Mouse (Mus musculus) embryonic facial prominence, embryonic 13.5 days (tissue): ENCODE results near the gene Slc38a6. TPM values are rescaled to one million over a fixed set of nuclear protein-coding genes. Genes with fewer than 3 reads are reported as not detected.

Experiments used
- ATAC-seq: fragments of 200-750 bp; cut with Nextera tagmentation; 2 replicates; pipeline ENCODE4 v1.8.0; 2017; ENCODE audit warnings: low read depth; ENCODE audit not compliant: insufficient number of reproducible peaks, insufficient read depth, low FRiP score, low TSS enrichment
- H3K27ac ChIP-seq: fragments of 300-500 bp; sonication (generic); 2 replicates; pipeline ENCODE4 v1.5.1; 2015; ENCODE audit warnings: moderate library complexity, mild to moderate bottlenecking, inconsistent platforms
- H3K27me3 ChIP-seq: fragments of 300-500 bp; sonication (generic); 2 replicates; pipeline ENCODE4 v1.6.1; 2015; ENCODE audit warnings: mild to moderate bottlenecking, inconsistent platforms
- H3K36me3 ChIP-seq: fragments of 300-500 bp; sonication (generic); 2 replicates; pipeline ENCODE4 v1.6.1; 2015; ENCODE audit warnings: mild to moderate bottlenecking, inconsistent platforms
- H3K4me1 ChIP-seq: fragments of 300-500 bp; sonication (generic); 2 replicates; pipeline ENCODE4 v1.6.1; 2015; ENCODE audit warnings: inconsistent platforms
- H3K4me2 ChIP-seq: fragments of 300-500 bp; sonication (generic); 2 replicates; pipeline ENCODE4 v1.6.1; 2015; ENCODE audit warnings: moderate library complexity, mild to moderate bottlenecking, inconsistent platforms
- H3K4me3 ChIP-seq: fragments of 300-500 bp; sonication (generic); 2 replicates; pipeline ENCODE4 v1.5.1; 2015; ENCODE audit warnings: mild to moderate bottlenecking, inconsistent platforms
- H3K9ac ChIP-seq: fragments of 300-500 bp; sonication (generic); 2 replicates; pipeline ENCODE4 v1.6.1; 2015; ENCODE audit warnings: mild to moderate bottlenecking, inconsistent platforms
- H3K9me3 ChIP-seq: fragments of 300-500 bp; sonication (generic); 2 replicates; pipeline ENCODE4 v1.6.1; 2016; ENCODE audit warnings: inconsistent platforms
- WGBS: fragments of 180-500 bp; shearing (Covaris S2); methylation state at CpG from one replicate; pipeline ENCODE4 v1.1.7; 2015; ENCODE audit warnings: mixed read lengths; 5-methylcytosine and 5-hydroxymethylcytosine counted together
- polyA plus RNA-seq: library from polyadenylated mRNA; unstranded; fragments of >200 nt; fragmentation: Nextera tagmentation; extraction: Ambion mirVana; gene quantifications from 2 replicates; pipeline ENCODE4 v1.2.1, GENCODE M21; 2015

Gene Slc38a6
- polyA plus RNA-seq, 1 experiment from 2014 or later, result 13.7 TPM

DNA sequence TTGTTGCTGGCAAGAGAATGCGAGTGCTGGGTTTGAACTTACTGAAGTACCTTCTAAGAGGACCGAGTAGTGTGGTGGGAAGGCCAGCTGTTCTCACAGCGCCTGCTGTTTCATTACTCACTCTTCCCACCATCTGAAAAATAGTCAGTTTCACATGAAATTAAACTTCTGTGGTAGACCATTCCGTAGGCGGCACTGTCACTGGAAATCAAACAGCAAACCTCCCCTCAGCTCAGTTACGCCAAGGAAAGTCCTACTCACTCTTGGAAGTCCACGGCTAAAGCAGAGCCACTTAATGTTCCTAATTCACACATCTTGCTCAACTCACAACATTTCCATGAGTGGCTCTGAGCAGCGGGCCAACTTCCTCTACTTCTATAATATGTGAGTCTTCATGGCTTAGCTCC, 37.6 kb downstream of the Slc38a6 start:
- H3K4me2 ChIP-seq, result no peak overlapping the region
- peaks cover 30% of the 10 kb centered on the region for H3K4me1 ChIP-seq
- H3K27me3 ChIP-seq, result no peaks in the 10 kb centered on the region; the same call in 1 of the 2 replicates
- H3K9me3 ChIP-seq, result no peaks in the 10 kb centered on the region
- H3K9ac ChIP-seq, result no peak overlapping the region
- ATAC-seq, result no peak
- H3K27ac ChIP-seq, result no peak overlapping the region
- H3K4me3 ChIP-seq, result no peak overlapping the region
- H3K36me3 ChIP-seq, result no peaks in the 10 kb centered on the region
- 89% methylated on average over 8 of the region's 8 CpGs for WGBS

DNA sequence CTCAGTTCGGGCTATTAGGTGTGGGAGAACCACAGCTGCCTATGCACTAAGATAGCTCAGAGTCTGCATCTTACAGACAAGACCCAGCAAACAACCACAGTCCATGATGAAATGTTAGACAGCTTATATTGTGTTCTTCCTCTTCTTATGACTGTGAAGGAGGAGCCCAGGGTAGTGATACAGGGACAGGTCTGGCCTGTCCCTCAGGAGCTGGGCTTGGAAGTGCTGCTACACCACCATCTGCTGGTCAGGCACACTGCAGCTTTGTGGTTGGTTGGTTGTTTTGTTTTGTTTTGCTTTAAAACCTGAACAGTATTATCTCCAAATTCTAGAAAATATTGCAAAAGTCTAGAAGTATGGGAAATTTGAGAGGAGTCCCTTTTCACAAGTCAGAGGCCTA, 38.2 kb downstream of the Slc38a6 start:
- Histone ChIP-seq H3K36me3 (no peaks in the 10 kb centered on the region), H3K27me3 (no peaks in the 10 kb centered on the region; the same call in 1 of the 2 replicates), H3K4me1 (peaks cover 30% of the 10 kb centered on the region), H3K9ac (no peak overlapping the region), H3K27ac (no peak overlapping the region), H3K9me3 (no peaks in the 10 kb centered on the region), H3K4me3 (no peak overlapping the region), H3K4me2 (no peak overlapping the region)
- ATAC-seq, result no peak
- 93% methylated on average over 1 of the region's 1 CpGs for WGBS

DNA sequence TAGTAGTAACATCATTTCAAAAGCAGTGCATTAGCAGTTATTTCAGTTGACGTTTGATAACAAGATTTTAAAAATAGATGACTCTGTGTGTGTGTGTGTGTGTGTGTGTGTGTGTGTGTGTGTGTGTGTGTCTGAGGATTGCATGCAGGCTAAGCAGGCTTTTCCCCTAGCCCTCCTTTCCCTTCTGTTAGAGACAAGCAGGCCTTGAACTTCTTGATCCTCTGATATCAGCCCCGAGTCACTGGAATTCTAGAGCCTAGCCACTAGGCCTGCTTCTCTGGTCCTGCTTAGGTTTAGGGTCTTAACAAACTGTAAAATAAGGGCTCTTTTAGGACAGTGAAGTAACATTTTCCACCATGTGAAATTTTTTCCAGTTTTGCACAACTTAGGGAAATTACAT, 38.6 kb downstream of the Slc38a6 start:
- WGBS, result 48% methylated on average over 2 of the region's 2 CpGs
- H3K27ac ChIP-seq, result peak overlapping the region; percentile 16; the same call in 1 of the 2 replicates

DNA sequence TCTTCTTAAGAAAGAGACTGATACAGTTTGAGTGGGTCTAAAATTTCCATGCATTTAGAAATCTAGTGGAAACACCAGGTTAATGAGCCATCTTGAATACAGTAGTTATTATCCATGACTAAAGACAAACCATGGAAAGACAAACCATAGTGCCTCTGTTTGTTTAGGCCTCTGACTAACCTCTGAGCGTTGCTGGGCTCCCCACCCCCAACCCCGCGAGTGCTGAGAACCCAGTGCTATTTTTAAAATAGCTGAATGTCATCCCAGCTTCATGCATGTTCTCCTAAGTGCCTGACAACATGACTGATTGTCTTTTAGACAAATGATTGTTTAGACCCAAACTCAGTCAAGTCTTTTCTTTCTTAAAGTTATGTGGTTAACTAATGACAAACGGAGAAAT, 39.0 kb downstream of the Slc38a6 start:
- H3K27ac ChIP-seq, result no peak overlapping the region
- no peak for ATAC-seq
- 32% methylated on average over 4 of the region's 4 CpGs for WGBS
- H3K4me2 ChIP-seq, result no peak overlapping the region
- H3K27me3 ChIP-seq, result peaks cover 2% of the 10 kb centered on the region; the same call in 1 of the 2 replicates
- H3K36me3 ChIP-seq, result no peaks in the 10 kb centered on the region
- no peak overlapping the region for H3K9ac ChIP-seq
- H3K4me3 ChIP-seq, result no peak overlapping the region
- H3K4me1 ChIP-seq, result peaks cover 30% of the 10 kb centered on the region
- no peaks in the 10 kb centered on the region for H3K9me3 ChIP-seq

More for the DNA sequence above, 38.6 kb downstream of the Slc38a6 start:
- Histone ChIP-seq H3K4me1 (peaks cover 30% of the 10 kb centered on the region), H3K27me3 (peaks cover 2% of the 10 kb centered on the region; the same call in 1 of the 2 replicates), H3K9ac (no peak overlapping the region), H3K4me3 (no peak overlapping the region), H3K9me3 (no peaks in the 10 kb centered on the region), H3K4me2 (no peak overlapping the region), H3K36me3 (no peaks in the 10 kb centered on the region)
- no peak for ATAC-seq

DNA sequence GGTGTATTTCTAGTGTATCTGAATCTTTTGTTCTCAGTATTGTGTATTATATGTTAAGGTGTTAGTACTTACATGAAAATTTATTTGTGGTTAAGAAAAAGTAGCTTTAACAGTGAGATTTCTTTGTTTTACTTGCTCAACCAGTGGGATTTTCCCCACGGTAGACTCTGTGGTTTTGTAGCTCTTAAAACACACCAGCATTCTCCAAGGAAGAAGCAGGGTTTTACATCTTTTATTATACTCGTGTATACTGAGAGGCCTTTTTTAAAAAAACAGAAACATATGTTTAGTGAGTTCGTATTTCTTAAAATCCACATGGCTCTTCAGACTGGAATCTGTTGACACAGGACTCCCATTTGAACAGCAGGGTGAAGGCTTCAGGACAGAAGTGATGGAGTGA, 40.8 kb downstream of the Slc38a6 start:
- peak overlapping the region; percentile 35 for H3K27ac ChIP-seq
- WGBS, result 14% methylated on average over 3 of the region's 3 CpGs

DNA sequence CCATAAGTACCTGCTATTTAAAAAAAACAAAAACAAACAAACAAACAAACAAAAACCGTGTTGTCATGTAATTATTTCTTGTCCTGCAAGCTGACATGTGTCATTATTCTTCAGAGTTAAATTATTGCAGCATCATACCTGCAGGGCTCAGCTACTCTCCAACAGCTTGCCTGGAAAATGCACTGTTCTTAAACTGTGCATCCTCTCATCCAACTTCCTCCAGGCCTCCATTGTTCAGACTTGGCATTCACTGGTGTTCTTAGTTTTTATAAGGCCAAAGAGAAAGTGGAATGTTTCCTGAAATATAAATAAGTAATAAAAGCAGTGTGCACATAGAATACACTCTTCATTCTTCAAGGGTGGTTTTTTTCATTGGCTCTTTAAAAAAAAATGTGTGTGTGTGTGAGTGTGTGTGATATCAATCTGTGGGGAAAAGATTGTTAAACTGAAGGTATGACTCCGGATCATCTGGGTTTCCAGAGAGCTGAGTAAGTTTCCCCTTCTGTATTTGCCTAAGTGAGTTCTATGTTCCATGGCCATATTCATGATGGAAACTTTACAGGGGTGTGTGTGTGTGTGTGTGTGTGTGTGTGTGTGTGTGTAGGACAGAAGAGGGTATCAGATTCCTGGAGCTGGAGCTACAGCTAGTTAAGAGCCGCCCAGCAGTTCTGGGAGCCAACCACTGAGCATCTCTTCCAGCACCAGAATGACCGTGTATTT, 42.0 kb downstream of the Slc38a6 start:
- H3K4me3 ChIP-seq, result no peak overlapping the region
- H3K9me3 ChIP-seq, result no peaks in the 10 kb centered on the region
- H3K27ac ChIP-seq, result no peak overlapping the region
- H3K27me3 ChIP-seq, result peaks cover 5% of the 10 kb centered on the region; the same call in 1 of the 2 replicates
- H3K9ac ChIP-seq, result no peak overlapping the region
- H3K36me3 ChIP-seq, result no peaks in the 10 kb centered on the region
- 69% methylated on average over 4 of the region's 4 CpGs for WGBS
- no peak overlapping the region for H3K4me2 ChIP-seq
- no peak for ATAC-seq
- H3K4me1 ChIP-seq, result peaks cover 40% of the 10 kb centered on the region

More for the DNA sequence above, 40.8 kb downstream of the Slc38a6 start:
- ATAC-seq, result no peak
- no peak overlapping the region for H3K9ac ChIP-seq
- no peak overlapping the region for H3K4me2 ChIP-seq
- H3K27me3 ChIP-seq, result peaks cover 5% of the 10 kb centered on the region; the same call in 1 of the 2 replicates
- H3K9me3 ChIP-seq, result no peaks in the 10 kb centered on the region
- peaks cover 37% of the 10 kb centered on the region for H3K4me1 ChIP-seq
- no peak overlapping the region for H3K4me3 ChIP-seq
- no peaks in the 10 kb centered on the region for H3K36me3 ChIP-seq

DNA sequence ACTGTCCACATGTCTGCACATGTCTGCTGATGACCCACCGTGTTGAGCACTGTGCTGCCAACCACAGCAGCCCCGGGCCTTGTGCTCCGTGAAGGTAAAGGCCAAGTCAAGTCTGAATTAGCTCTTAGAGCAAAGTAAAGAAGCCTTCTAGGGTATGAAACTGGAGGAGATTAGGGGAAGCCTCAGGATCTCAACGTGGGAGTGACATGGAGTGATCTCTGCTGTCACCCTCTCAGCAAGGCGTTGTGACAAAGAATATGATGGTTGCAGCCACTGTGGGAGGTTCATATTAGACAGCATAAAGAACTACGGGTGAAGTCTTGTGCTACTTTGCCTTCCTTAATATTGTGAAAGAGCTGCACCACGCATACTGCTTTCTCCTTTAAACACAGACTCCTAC, 43.7 kb downstream of the Slc38a6 start:
- ATAC-seq, result no peak
- Histone ChIP-seq H3K9me3 (no peaks in the 10 kb centered on the region), H3K4me3 (no peak overlapping the region), H3K9ac (no peak overlapping the region), H3K27ac (no peak overlapping the region), H3K4me2 (no peak overlapping the region), H3K36me3 (no peaks in the 10 kb centered on the region), H3K27me3 (0 out of 2 replicates have a peak, but pooled peaks cover 8% of the 10 kb centered on the region), H3K4me1 (peaks cover 44% of the 10 kb centered on the region)
- 63% methylated on average over 7 of the region's 7 CpGs for WGBS

DNA sequence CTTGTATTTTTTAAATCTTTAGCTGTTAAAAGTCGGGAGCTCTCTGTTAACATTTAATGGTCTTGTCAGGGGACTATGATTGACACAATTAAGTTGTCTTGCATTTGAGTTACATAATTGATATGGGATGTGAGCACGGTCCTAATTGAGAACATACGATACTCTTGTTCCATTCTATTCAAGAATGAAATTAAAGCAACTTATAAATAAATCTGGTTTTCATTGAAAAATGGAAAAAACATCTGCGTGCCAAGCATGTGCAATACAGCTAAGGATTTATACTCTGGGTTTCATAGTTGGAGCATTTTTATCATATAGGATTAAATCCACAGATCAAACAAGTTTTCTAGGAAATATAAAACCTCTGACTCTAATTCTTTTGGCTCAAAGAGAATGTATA, 46.1 kb downstream of the Slc38a6 start:
- no peaks in the 10 kb centered on the region for H3K36me3 ChIP-seq
- H3K4me2 ChIP-seq, result no peak overlapping the region
- H3K27me3 ChIP-seq, result peaks cover 10% of the 10 kb centered on the region; the same call in 1 of the 2 replicates
- H3K9ac ChIP-seq, result no peak overlapping the region
- 0 out of 2 replicates have a peak, but pooled peaks have one; percentile 37 for ATAC-seq
- no peak overlapping the region for H3K27ac ChIP-seq
- H3K4me1 ChIP-seq, result peaks cover 30% of the 10 kb centered on the region
- H3K4me3 ChIP-seq, result no peak overlapping the region
- 16% methylated on average over 4 of the region's 4 CpGs for WGBS
- H3K9me3 ChIP-seq, result no peaks in the 10 kb centered on the region

DNA sequence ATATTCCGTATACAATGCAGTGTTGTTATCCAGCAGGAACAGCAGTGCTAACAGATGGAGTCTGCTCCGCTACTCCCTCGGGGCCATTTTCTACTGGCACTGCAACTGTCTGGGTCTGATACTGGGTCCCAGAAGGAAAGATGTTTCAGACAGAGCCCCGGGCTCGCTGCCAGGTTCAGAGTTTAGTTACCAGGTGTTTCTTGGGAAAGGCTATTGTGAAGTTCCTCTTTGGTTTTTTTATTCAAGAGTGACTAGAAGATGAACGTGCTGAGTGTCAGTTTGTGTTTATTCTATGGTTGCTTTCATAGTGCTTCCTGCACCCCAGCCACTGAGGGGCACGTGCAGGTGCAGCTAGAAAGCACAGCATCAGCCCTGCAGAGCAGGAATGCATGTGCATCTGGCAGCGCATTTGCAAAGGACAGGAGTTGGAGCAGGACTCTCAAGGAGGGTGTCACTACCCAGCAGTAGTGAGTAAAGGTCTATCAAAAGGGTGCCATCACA, 47.5 kb downstream of the Slc38a6 start:
- Histone ChIP-seq H3K27me3 (peaks cover 10% of the 10 kb centered on the region; the same call in 1 of the 2 replicates), H3K9me3 (no peaks in the 10 kb centered on the region), H3K4me2 (peak overlapping the region; percentile 17; the same call in 1 of the 2 replicates), H3K27ac (0 out of 2 replicates have a peak overlapping the region, but pooled peaks have one; percentile 55), H3K9ac (no peak overlapping the region), H3K4me1 (peaks cover 31% of the 10 kb centered on the region), H3K36me3 (no peaks in the 10 kb centered on the region), H3K4me3 (no peak overlapping the region)
- WGBS, result 30% methylated on average over 8 of the region's 8 CpGs
- ATAC-seq, result no peak

DNA sequence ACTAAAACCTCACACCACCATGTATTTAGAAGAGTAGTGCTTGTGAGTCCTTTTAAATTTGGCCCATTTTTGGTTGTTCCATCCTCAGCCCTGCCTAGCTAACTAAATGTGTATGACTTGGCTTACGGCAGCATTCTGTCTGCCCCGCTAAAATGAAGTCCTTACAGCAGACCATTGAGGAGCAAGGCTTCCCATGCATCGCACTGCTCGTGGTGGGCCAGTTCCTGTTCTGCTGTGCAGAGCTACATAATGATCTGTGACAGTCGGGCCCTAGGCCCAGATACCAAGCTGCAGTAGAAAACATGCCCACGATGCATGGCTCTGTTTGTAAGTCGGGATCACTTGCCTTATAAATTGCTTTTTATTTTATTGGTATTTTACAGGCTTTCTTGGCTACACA, 50.5 kb downstream of the Slc38a6 start:
- WGBS, result 55% methylated on average over 7 of the region's 7 CpGs
- Histone ChIP-seq H3K9me3 (no peaks in the 10 kb centered on the region), H3K4me1 (peaks cover 46% of the 10 kb centered on the region), H3K9ac (no peak overlapping the region), H3K27me3 (peaks cover 5% of the 10 kb centered on the region; the same call in 1 of the 2 replicates), H3K4me2 (no peak overlapping the region), H3K36me3 (no peaks in the 10 kb centered on the region), H3K27ac (no peak overlapping the region), H3K4me3 (no peak overlapping the region)
- no peak for ATAC-seq

DNA sequence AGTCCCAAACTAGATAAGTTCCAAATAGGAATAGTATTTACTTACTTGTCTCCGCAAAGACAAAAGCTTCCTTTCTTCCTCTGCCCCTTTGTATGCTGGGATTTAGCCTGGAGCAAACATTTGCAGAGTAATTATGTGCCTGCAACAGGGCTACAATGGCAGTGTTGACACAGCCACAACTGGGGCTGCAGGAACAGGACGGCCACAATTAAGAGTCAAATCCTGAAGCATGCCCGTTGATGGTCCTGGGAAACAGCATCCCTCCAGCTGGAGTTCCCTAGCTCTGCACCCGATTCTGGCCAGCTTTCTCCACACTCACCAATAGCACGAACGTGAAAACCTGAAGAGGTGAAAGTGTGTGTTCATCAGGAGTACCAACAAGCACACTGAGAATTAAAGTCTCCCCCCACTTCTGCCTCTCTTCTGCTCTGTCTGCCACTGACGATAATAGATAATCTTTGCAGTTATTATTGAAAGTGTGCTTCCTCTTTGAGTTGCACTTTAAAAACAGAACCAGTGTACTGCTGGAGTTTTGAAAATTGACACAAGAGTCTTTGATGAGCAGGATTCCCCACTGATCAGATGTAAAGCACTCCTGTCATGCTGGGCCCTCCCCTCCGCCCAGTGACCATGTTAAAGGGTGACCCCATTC, 54.2 kb downstream of the Slc38a6 start:
- no peak overlapping the region for H3K4me2 ChIP-seq
- no peaks in the 10 kb centered on the region for H3K9me3 ChIP-seq
- no peak for ATAC-seq
- H3K4me3 ChIP-seq, result no peak overlapping the region
- H3K9ac ChIP-seq, result no peak overlapping the region
- H3K27ac ChIP-seq, result peak overlapping the region; percentile 24; the same call in 1 of the 2 replicates
- H3K27me3 ChIP-seq, result peaks cover 6% of the 10 kb centered on the region
- WGBS, result 20% methylated on average over 8 of the region's 8 CpGs
- peaks cover 37% of the 10 kb centered on the region for H3K4me1 ChIP-seq
- peaks cover 7% of the 10 kb centered on the region; the same call in 1 of the 2 replicates for H3K36me3 ChIP-seq
